Mouse (Mus musculus): ENCODE results near the gene Cutc.
A peak's percentile ranks its signal among the peaks of the same experiment; 100 is the strongest.

The Cutc gene

DNA sequence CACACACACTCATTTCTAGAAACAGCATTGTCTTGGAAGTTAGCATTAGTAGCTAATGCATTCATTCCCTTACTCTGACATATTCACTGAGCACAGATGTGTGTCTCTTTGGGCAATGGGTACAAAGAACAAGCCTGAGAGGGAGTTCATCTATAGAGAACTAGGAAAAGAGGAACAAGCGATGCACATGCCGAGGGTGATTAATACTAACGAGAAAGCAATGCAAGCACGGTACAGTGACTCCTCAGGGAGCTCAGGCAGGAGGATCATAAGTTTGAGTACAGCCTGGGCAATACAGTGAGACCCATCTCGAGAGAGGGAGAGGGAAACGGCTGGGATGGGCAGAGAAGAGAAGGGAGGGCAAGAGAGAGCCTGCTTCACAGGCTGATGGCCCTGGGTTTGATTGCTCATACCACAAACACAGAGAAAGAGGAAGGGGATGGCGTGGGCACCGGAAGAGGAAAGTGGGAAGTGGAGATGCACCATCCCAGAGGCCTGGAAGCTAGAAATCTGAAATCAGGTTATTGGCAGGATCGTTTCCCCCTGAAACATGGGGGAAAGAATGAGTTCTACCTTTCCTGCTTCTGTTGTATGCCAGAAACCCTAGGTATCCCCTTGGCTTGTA, 48.7 kb downstream of the Cutc start:
- DNase-seq = no peak

DNA sequence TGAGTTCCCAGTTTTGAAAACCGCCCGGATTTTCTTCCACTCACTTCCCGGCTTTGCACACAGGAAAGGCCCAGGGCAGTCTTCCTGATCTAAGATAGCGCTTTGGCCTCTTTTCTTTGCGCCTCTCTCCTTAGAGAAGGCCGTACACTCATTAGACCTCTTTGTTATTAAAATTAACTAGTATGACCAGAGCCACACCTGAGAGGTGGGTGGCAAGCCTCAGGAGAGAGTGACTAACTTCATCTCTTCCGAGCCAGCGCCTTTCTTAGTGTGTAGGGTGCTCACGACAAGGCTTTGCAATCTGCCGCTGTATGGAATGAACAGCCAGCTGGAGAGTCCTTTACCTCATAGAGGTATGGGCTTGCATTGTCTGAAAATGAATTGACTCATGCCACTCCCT, 51.1 kb downstream of the Cutc start:
- no peak for DNase-seq

DNA sequence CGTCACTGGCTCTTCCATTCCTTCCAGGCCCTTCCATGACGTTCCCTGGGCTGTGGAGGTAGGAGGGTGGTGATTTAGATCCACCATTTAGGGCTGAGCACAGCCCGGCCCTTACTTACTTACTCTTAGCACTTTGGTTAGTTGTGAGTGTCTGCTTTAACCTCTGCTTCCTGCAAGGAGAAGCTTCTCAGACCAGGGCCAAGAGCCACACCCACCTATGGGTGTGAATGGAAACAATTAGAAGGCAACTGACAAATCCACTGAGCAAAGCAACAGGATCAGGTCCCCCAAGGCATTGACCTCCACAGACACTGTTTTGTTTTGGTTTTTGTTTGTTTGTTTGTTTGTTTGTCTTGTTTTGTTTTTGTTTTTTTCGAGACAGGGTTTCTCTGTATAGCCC, 56.5 kb downstream of the Cutc start:
- DNase-seq = no peak

DNA sequence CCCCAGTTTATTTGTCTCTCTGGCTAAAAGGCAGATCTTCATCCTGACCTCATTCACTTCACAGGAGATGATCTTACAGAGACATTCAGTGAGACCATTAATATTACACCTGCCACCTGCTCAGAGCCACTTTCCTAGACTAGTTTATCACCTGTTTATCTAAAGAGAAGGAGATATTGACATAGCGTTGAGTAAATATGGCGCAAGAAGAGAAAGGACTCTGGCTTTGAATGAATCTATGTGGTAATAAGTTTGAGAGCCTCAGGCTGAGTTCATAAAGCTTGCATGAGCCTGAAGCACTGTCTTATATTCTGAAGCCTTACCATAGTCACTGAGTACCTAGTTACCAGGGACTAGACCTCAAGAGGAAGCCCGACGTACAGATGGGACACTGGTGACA, 58.6 kb downstream of the Cutc start:
- no peak for DNase-seq

DNA sequence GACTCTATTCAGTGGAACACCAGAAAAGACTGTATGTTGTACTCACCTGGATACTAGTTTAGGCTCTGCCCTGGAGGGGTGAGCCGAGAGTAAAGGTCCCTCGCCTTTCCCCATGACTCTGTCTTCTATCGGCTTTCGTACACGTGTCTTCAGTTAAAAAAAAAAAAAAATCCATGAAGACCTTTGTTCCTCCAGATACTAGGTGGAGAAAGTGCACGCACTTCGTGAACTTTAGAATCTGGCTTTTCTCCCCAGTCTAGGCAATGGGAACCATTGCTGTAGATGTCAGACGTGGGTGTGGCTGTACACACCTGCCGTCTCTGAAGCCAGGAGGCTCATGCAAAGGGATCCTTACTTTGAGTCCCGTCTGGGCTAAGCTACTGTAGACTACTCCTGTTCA, 60.5 kb downstream of the Cutc start:
- no peak for DNase-seq

DNA sequence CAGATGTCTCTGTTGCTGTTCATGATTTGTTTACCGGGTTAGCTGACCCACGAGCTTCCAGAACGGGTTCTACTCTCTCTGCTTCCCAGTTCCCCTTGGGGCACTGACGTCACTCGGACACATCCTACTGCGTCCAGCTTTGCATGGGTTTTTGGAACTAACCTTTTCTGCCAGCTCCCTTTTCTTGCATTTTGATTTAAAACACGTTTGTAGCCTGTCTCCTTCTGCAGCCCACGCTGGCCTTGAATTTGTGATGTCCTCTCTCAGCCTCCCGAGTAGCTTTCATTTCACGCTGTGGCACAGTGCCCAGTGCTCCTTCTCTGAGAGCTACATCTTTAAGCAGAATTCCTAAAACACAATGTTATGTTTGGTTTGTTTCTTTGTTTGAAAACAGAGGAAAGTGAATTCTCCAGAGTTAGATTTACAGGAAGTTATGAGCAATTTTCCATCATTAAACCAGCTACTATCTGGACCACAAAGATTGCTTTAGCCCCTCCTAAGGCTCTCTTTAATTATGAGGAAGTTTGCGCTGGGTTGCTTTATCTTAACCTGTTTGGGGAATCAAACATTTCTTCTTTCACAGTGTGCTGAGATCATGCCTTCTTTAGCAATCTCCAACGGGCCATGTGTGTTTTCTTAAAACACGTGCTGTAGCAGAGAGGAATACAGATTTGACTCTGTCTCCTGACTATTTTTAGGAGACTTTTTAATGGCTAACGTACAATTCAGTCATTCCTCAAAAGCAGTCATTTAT, 63.0 kb downstream of the Cutc start:
- peak; percentile 11 for DNase-seq

All from lung, postnatal 10 days (tissue).